Mouse (Mus musculus) T-helper 17 cell (primary cell): Measurements from ENCODE around the gene Ibsp.

Source experiments
- in situ Hi-C, 2 experiments: fragments of 300-600 bp; cut with MboI, MseI; formaldehyde crosslinking; loops; 1 replicate in 1 of 2; 2 replicates in 1 of 2; pipeline ENCODE4 v1.15.1; 2025; ENCODE audit warnings: high pct_unique_total_duplicates in 2 of 2

Ibsp gene

DNA sequence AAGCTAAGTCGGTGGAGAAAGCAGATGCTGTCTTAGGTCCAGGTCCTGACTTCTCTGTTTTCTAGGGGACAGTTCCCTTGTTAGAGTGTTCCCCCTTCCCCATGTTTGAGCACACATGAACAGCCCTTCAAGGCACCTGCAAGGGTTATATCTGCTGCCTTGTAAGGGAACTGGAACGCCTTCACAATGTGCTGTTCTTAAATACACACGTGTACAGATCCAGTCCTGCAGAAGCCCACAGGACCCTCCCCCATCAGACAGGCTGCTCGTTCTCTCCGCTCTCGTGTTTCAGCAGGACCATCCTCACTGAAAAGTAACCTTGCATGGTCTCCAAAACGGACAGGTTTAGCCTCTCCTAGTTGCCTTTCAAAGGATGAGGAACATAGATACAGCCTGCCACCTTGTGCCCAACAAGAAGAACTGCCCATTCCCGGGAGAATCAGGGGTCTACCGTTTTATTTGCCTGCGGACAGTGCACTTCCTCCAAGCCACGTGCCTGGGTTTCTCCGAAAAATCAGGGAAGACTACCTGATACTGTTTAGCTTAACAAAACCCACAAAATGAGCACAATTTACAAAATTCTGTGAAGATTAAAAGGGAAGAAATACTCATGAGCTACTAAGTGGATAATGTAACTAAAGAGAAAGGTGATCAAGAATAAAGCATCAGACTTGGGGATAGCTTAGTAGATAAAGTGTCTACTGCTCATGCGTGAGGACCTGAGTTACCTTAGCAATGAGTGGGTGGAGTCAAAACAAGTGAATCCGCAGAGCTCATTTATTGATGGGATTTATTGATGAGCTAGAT lies 40.9 kb downstream of the Ibsp start:
- in situ Hi-C loops: loop anchor here (5.0 to 25.0 kb wide), 2 partner anchors 343 to 353 kb away; partner anchors contain the start of gene Hsd17b13 (in 1 of the 2)

DNA sequence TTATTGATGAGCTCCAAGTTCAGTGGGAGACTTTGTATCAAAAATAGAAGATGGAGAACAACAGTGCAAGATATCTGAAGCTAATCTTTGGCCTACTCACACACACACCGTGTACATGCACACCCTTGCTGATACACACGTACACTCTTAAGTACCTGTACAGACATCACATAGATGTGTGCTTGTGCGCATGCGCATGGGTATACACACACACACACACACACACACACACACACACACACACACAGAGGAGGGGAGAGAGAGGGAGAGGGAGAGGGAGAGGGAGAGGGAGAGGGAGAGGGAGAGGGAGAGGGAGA lies 41.5 kb downstream of the Ibsp start:
- in situ Hi-C loops: loop anchor here in 1 of 2 experiments (25.0 kb wide), 1 partner anchor 353 kb away; the partner anchor contains the start of gene Hsd17b13

GRCm38 (mm10) chr5:104342881-104343280 lies 43.9 kb downstream of the Ibsp start:
- in situ Hi-C loops: loop anchor here in 1 of 2 experiments (25.0 kb wide), 1 partner anchor 356 kb away; the partner anchor contains the start of gene Hsd17b13

- in situ Hi-C loops: loop anchor here in 1 of 2 experiments (25.0 kb wide), 1 partner anchor 357 kb away; the partner anchor contains the start of gene Hsd17b13
Observed at GRCm38 (mm10) chr5:104344526-104345240, 45.7 kb downstream of the Ibsp start.

DNA sequence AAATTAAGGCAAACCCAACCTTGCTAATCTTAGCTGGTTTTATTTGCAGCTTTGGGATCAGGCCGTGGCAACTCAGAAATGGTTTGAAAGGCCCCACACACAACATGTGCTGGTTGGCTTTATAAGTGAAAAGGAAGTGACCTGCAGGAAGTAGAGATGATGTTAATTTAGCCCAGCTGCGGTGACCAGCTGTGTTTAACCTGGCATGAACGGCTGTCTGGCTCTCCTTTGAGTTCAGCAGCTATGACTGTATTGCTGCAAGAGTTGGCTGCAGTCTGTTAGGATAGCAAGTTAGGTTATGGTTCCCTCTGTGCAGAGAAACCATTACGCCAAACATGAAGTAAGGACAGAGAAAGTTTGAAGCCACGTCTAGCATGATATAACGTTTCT lies 46.3 kb downstream of the Ibsp start:
- in situ Hi-C loops: loop anchor here in 1 of 2 experiments (25.0 kb wide), 1 partner anchor 358 kb away; the partner anchor contains the start of gene Hsd17b13

DNA sequence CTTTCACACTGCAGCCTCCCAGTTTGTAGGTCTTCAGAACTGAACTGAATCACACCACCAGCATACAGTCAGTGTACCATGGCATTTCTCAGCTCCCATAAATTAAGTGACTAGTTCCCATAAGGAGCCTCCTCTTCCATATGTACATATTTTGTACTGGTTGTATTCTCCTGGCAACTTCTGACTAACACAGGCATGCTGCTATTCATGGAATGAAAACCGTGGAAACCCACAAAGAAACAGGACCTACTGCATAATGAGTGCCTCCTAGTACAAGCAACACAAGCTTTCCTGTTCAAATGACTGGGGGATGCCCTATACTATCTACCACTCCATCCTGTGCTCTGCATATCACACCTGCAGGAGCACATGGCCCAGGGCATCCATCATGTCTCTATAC lies 52.1 kb downstream of the Ibsp start:
- in situ Hi-C loops: loop anchor here in 1 of 2 experiments (10.0 kb wide), 1 partner anchor 1314 kb away; no protein-coding TSS in a partner anchor

DNA sequence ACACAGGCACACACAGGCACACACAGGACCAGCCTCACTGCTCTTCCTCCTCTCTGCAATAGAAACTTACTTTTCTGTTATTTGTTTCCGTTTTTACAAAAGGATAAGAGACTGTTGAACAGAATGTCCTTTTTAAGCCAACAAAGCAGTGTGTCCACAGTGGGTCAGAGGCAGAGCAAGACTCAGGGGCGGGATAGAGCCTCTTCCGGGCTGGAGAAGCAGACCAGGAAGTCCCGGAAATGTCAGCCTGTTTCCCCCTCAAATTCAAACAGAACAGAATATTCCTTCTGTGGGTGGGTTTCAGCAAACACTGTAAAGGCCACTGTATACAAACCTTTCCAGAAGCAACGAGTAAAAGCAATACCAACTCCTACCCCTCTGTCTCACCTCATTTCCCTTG lies 52.9 kb downstream of the Ibsp start:
- in situ Hi-C loops: loop anchor here in 1 of 2 experiments (10.0 kb wide), 1 partner anchor 1313 kb away; no protein-coding TSS in a partner anchor

DNA sequence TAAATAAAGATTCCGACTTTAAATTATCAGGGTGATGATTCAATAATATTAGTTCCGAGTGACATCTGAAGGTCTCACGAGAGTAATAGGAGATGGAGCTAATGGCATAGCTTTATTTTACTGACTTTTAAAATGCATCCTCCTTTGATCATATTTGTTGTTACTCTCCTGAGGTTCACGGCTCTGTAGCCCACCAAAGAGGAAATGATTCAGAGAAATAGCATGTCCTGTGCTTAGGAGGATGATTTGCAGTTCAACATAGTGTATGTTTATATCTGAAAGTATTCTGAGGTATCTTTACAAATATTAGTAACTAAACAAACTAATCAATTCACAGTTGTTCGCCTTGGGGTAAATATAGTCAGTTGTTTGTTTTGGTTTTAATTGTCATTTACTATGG lies 58.6 kb downstream of the Ibsp start:
- in situ Hi-C loops: loop anchor here in 1 of 2 experiments (10.0 kb wide), 1 partner anchor 1307 kb away; no protein-coding TSS in a partner anchor

DNA sequence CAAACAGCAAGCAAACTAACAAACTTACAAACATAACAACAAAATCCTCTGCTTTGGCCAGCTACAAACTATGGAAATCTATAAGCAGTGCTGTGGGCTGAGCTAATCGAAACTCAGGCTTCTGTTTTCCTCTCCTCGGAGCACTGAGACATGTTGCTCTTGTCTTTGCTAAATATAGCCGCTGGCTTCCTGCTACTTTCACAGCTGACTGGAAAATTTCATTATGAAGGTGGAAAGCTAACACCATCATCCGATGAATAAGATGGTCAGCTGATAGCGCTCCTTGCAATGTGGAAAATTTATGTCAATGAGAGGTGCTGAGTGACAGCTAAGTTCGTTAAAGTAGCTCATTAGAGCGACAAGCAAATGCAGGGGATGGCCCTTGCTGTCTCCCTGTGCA lies 59.6 kb downstream of the Ibsp start:
- in situ Hi-C loops: loop anchor here in 1 of 2 experiments (10.0 kb wide), 1 partner anchor 1306 kb away; no protein-coding TSS in a partner anchor

DNA sequence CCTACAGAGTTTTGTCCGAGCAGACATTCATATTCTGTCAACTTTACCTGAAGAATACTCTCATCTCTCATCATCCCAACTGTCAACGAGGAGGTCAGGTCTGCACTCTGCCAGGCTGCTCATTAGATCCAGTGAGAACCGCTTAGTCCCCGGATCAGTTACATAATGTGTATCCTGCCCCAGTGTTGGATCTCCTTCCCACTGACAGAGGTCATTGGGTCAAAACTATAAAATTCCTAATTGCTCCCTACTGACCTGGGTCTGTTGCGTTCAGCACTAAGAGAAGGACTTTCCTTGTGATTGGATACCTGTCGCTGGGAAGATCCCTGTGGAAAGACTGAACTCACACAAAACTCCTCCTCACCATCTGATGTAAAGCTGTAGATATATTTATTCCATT lies 60.3 kb downstream of the Ibsp start:
- in situ Hi-C loops: loop anchor here in 1 of 2 experiments (10.0 kb wide), 1 partner anchor 1306 kb away; no protein-coding TSS in a partner anchor
